Mouse (Mus musculus) cerebellum, adult 2 months (tissue): Measurements from ENCODE around the gene Cxcr1.

Source experiments
- CTCF ChIP-seq: fragments of 200-500 bp; IDR thresholded peaks from 2 replicates; pipeline ENCODE4 v1.5.1; 2011; ENCODE audit warnings: low read depth, mild to moderate bottlenecking, control low read depth, low read length, moderate library complexity, borderline replicate concordance; ENCODE audit not compliant: insufficient read depth
- POLR2A ChIP-seq: fragments of 200-500 bp; IDR thresholded peaks from 2 replicates; pipeline ENCODE4 v1.6.1; 2011; ENCODE audit warnings: low read length, control low read depth, borderline replicate concordance; ENCODE audit not compliant: insufficient read depth

- TF ChIP-seq CTCF: no peak
- TF ChIP-seq POLR2A: no peak
These were observed 21.7 kb downstream of the Cxcr1 start for GRCm38 (mm10) chr1:74172722-74173121.
